Mouse (Mus musculus) limb, embryonic 14.5 days (tissue): ENCODE results near the gene Gm4871. TPM values are rescaled to one million over a fixed set of nuclear protein-coding genes. Genes with fewer than 3 reads are reported as not detected.
"Not testable (repeated sequence)": the region's sequence is repeated elsewhere in the genome, so short reads cannot be mapped to it uniquely, and the experiment has no call there.

Source experiments
- ATAC-seq: fragments of 200-750 bp; cut with Nextera tagmentation; 2 replicates; pipeline ENCODE4 v1.8.0; 2017; ENCODE audit warnings: low read depth, moderate number of reproducible peaks, moderate TSS enrichment; ENCODE audit not compliant: low FRiP score
- DNase-seq: peaks from one replicate; pipeline ENCODE4 v3.0.0-alpha.2; 2015; ENCODE audit warnings: low spot score
- H3K27ac ChIP-seq: fragments of 300-500 bp; sonication (generic); replicated peaks from 2 replicates; pipeline ENCODE4 v1.5.1; 2014; ENCODE audit warnings: low read depth, mild to moderate bottlenecking, low read length, moderate library complexity, mixed read lengths
- H3K27me3 ChIP-seq: fragments of 300-500 bp; sonication (generic); 2 replicates; pipeline ENCODE4 v1.6.1; 2014; ENCODE audit warnings: low read length, mixed read lengths; ENCODE audit not compliant: control insufficient read depth, insufficient read depth
- H3K36me3 ChIP-seq: fragments of 300-500 bp; sonication (generic); 2 replicates; pipeline ENCODE4 v1.6.1; 2014; ENCODE audit warnings: mild to moderate bottlenecking, low read length, moderate library complexity, mixed read lengths; ENCODE audit not compliant: control insufficient read depth, insufficient read depth
- H3K4me1 ChIP-seq: fragments of 300-500 bp; sonication (generic); 2 replicates; pipeline ENCODE4 v1.6.1; 2014; ENCODE audit warnings: antibody characterized with exemption, low read length, mixed read lengths; ENCODE audit not compliant: control insufficient read depth, insufficient read depth
- H3K4me2 ChIP-seq: fragments of 300-500 bp; sonication (generic); replicated peaks from 2 replicates; pipeline ENCODE4 v1.6.1; 2014; ENCODE audit warnings: low read depth, mild to moderate bottlenecking, low read length, moderate library complexity; ENCODE audit not compliant: severe bottlenecking
- H3K4me3 ChIP-seq: fragments of 300-500 bp; sonication (generic); replicated peaks from 2 replicates; pipeline ENCODE4 v1.5.1; 2014; ENCODE audit warnings: low read length
- H3K9ac ChIP-seq: fragments of 300-500 bp; sonication (generic); 2 replicates; pipeline ENCODE4 v1.6.1; 2014; ENCODE audit warnings: mild to moderate bottlenecking, low read depth, low read length, moderate library complexity; ENCODE audit not compliant: severe bottlenecking
- H3K9me3 ChIP-seq: fragments of 300-500 bp; sonication (generic); 2 replicates; pipeline ENCODE4 v1.6.1; 2016; ENCODE audit warnings: low read length; ENCODE audit not compliant: control insufficient read depth
- POLR2A ChIP-seq: fragments of 200-500 bp; IDR thresholded peaks from 2 replicates; pipeline ENCODE4 v1.8.0; 2012; ENCODE audit warnings: inconsistent platforms, mild to moderate bottlenecking, moderate library complexity, borderline replicate concordance; ENCODE audit not compliant: insufficient read depth, insufficient read length; ENCODE audit errors: extremely low read depth
- WGBS: fragments of 180-500 bp; shearing (Covaris S2); extraction: QIAGEN DNeasy Blood & Tissue Kit; methylation state at CpG from one replicate; pipeline ENCODE4 v1.1.7; 2014; 5-methylcytosine and 5-hydroxymethylcytosine counted together
- polyA plus RNA-seq, 2 experiments: library from polyadenylated mRNA; depleted of rRNA in 1 of 2; stranded (reverse) in 1 of 2; unstranded in 1 of 2; fragments of >200 nt; fragmentation: Nextera tagmentation in 1 of 2; extraction: Ambion mirVana in 1 of 2; gene quantifications; 2 replicates each; pipeline versions ENCODE4 v1.2.1 to v1.2.3; 2012 to 2014

The Gm4871 gene
- polyA plus RNA-seq (2012; rRNA removed) (not detected in 2 replicates), polyA plus RNA-seq (2014; fragmentation: Nextera tagmentation; extraction: Ambion mirVana) (not detected in 2 replicates)

DNA sequence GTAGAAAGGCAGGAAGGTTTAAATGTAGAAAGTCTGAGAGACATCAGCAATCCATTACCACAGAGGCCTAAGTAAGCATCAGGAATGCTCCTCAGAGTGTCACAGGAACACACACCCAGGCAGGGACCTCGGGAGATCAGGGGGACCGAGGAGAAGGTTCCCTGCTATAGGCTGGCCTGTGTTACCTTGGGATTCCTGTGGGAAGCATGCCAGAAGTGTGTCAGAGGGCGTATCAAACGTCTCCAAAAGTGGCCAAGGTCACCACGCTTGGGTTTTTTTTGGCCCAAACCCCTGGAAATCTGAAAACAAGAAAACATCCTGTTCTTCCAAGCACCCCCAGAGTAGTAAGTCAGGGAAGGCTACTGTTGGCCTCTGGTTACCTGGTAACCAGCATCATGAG, at the start of gene Gm4871:
Gm4871 (minus strand) TSS at position 364 of the 400 bp plus-strand sequence.
- not testable (repeated sequence) for H3K4me2 ChIP-seq, ATAC-seq, H3K4me3 ChIP-seq, H3K4me1 ChIP-seq, H3K27ac ChIP-seq, H3K9ac ChIP-seq, DNase-seq, H3K27me3 ChIP-seq, H3K9me3 ChIP-seq, H3K36me3 ChIP-seq
- 66% methylated on average over 5 of the region's 5 CpGs for WGBS

DNA sequence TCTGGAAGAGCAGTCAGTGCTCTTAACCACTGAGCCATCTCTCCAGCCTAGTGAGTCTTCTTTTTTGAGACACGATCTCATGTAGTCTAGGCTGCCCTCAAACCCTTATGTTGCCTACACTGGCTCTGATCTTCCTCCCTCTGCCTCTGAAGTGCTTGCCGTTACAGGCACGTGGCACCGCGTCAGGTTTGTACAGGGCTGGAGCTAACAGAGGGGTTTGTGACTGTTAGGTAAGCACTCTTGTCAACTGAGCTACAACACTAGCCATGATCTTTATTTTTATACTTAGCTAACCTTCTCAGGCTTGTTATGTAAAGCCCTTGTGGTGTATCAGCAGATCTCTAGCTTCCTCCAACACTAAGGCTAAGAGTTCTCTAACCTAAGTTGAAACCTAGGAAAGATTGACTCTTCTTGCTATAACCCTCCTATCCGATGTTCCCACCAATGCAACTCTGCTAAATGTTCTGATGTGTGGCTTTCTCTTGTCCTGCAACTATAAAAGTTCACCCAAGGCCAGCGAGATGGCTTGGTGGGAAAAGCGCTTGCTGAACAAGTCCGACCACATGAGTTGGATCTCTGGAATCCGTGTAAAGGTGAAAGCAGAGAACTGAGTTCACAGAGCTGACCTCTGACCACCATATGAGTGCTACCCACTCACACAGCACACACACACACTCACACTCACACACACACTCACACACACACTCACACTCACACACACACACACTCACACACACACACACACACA, 49.5 kb upstream of the Gm4871 start:
- H3K27me3 ChIP-seq = no peaks in the 10 kb centered on the region
- ATAC-seq (no peak), DNase-seq (no peak)
- 0 out of 2 replicates have a peak, but pooled peaks cover 4% of the 10 kb centered on the region for H3K36me3 ChIP-seq
- H3K4me3 ChIP-seq = no peak overlapping the region
- no peak for TF ChIP-seq POLR2A
- no peak overlapping the region for H3K9ac ChIP-seq
- no peaks in the 10 kb centered on the region for H3K9me3 ChIP-seq
- H3K4me1 ChIP-seq = peaks cover 7% of the 10 kb centered on the region
- no peak overlapping the region for H3K4me2 ChIP-seq
- H3K27ac ChIP-seq = no peak overlapping the region
- WGBS = 90% methylated on average over 10 of the region's 10 CpGs

DNA sequence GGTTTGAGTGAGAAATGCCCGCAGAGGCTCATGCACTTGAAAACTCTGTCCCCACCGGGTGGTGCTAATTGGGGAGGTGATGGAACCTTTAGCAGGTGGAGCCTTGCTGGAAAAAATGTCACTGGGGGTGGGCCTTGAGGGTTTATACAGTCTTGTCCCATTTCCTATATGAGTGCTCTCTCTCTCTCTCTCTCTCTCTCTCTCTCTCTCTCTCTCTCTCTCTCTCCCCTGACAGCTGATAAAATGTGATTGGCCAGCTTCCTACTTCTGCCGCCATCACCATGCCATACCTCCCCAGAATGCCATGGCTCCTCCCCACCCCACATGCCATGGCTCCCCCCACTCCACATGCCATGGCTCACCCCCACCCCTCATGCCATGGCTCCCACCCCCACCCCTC, 42.5 kb upstream of the Gm4871 start:
- Histone ChIP-seq H3K9ac (no peak overlapping the region), H3K27ac (no peak overlapping the region), H3K9me3 (no peaks in the 10 kb centered on the region), H3K36me3 (no peaks in the 10 kb centered on the region), H3K4me2 (no peak overlapping the region), H3K4me1 (no peaks in the 10 kb centered on the region), H3K27me3 (no peaks in the 10 kb centered on the region), H3K4me3 (no peak overlapping the region)
- WGBS = 49% methylated on average over 3 of the region's 3 CpGs
- no peak for TF ChIP-seq POLR2A
- DNase-seq (no peak), ATAC-seq (no peak)

DNA sequence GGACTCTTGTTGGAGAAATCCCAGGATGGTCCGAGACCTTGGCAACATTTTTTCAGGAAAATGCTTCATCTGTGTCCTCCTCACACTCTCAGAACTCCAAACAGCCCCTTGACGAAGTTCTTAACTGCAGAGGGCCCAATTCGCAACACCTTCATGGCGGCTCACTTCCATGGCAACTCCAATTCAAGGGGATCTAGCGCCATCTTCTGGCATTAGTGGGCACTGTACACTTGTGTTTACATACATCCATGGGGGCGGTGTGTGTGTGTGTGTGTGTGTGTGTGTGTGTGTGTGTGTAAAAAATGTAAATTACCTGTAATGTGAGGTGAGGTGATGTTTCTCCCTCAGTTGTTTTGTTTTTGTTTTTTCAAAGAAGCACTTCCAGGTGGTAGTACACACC, 38.8 kb upstream of the Gm4871 start:
- Histone ChIP-seq H3K27me3 (no peaks in the 10 kb centered on the region), H3K27ac (no peak overlapping the region), H3K9me3 (no peaks in the 10 kb centered on the region), H3K4me1 (no peaks in the 10 kb centered on the region), H3K36me3 (no peaks in the 10 kb centered on the region), H3K4me3 (no peak overlapping the region), H3K9ac (no peak overlapping the region), H3K4me2 (no peak overlapping the region)
- WGBS = 53% methylated on average over 6 of the region's 6 CpGs
- TF ChIP-seq POLR2A = no peak
- DNase-seq = no peak
- ATAC-seq = no peak

DNA sequence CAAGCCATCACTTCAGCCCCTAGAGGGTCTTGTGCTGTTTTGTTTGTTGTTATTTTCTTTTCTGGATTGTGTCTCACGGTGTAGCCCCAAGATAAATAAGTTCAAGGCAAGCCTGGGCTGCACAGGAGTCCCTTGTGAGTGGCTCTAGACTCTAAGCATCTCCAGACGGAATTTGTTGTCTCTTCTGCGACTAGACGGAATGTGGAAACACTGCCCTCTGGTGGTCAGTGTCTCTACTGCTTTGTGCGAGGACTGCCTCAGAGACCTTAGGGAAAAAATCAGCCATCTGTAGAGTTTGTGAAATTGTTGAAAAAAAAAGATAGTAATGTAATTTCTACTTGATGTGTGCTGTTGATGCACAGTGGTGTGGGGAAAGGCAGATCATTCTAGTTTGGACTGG, 37.2 kb upstream of the Gm4871 start:
- Histone ChIP-seq H3K4me3 (no peak overlapping the region), H3K9ac (no peak overlapping the region), H3K4me1 (no peaks in the 10 kb centered on the region), H3K27me3 (no peaks in the 10 kb centered on the region), H3K9me3 (no peaks in the 10 kb centered on the region), H3K27ac (no peak overlapping the region), H3K36me3 (no peaks in the 10 kb centered on the region), H3K4me2 (no peak overlapping the region)
- no peak for TF ChIP-seq POLR2A
- ATAC-seq (peak; percentile 47; the same call in 1 of the 2 replicates), DNase-seq (peak; percentile 79)
- WGBS = 0% methylated on average over 5 of the region's 5 CpGs
